Mouse (Mus musculus): ENCODE measurements around the gene Tgfb3.

DNA sequence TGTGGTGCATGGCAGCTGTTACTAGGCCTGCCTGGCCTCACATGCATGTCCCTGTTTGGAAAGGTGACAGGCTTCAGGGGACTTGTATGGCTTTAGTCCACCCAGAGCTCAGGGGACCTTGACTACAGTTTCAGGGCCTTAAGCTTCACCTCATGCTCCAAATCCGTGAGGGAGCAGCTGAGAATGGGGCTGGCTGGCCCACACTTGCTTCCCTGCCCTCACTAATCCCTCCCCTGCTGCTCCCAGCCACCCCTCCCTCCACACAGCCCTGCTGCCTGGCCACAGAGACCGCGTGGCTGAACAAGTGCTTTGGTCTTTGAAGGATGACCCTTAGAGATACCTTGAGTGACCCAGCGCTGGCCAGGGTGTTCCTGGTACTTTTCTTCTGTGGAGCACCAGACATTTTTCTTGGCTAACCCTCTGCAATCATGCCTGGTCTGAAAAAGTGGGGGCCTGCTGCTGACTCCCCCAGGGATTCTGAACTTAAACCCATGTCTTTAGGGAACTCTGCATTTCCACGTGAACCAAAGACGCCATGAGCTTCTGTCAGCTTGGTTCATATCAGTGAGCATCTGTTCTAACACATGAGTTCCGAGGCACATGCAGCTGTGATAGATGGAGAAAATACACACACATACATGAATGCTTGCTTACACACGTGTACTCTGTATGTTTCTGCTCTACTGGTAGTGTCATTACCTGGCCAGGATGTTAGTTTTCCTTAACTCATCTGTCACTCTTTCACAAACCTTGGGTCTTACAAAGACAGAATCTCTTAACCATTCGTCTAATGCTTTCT, 42.3 kb downstream of the Tgfb3 start:
- no peak for TF ChIP-seq CTCF (conservative IDR thresholded peaks at IDR 0.05; ENCODE audit: low read length)
- TF ChIP-seq NANOG (IDR thresholded peaks at IDR 0.05; ENCODE audit: borderline replicate concordance, low read length): no peak
